Mouse (Mus musculus): Measurements from ENCODE around the gene Tbc1d8. TPM values are rescaled to one million over a fixed set of nuclear protein-coding genes. Genes with fewer than 3 reads are reported as not detected.

Tbc1d8 gene
- 5.8 and 8.8 TPM in 2 replicates for polyA plus RNA-seq (2012; rRNA removed; ENCODE audit: low replicate concordance)

GRCm38 (mm10) chr1:39478057-39478895 lies at the start of gene Tbc1d8:
TSS of gene Tbc1d8 (minus strand) at chr1:39478755.

GRCm38 (mm10) chr1:39367601-39368266 lies 110.8 kb downstream of the Tbc1d8 start, which contains the start of gene Rpl31:
TSS of gene Rpl31 (plus strand) at chr1:39367842.

Other genes starting within 250 kb of the Tbc1d8 start
- 21.4 and 29.6 TPM in 2 replicates for gene Rpl31, start 110.9 kb downstream of the Tbc1d8 start, polyA plus RNA-seq (2012; rRNA removed; ENCODE audit: low replicate concordance)
- gene Cnot11, start 56.2 kb upstream of the Tbc1d8 start, polyA plus RNA-seq (2012; rRNA removed; ENCODE audit: low replicate concordance) = 19.3 and 29.8 TPM in 2 replicates
- gene Rnf149, start 98.7 kb upstream of the Tbc1d8 start, polyA plus RNA-seq (2012; rRNA removed; ENCODE audit: low replicate concordance) = 16.3 and 17.6 TPM in 2 replicates
- gene Creg2, start 172.7 kb upstream of the Tbc1d8 start, polyA plus RNA-seq (2012; rRNA removed; ENCODE audit: low replicate concordance) = 0.08 and 0.13 TPM in 2 replicates
- gene Rfx8, start 242.2 kb upstream of the Tbc1d8 start, polyA plus RNA-seq (2012; rRNA removed; ENCODE audit: low replicate concordance) = 0.06 TPM in 1 of 2 replicates, not detected in the other